Mouse (Mus musculus) lung, adult 2 months (tissue): Measurements from ENCODE around the gene Ccdc187.

Experiments
- CTCF ChIP-seq: fragments of 200-500 bp; IDR thresholded peaks from 2 replicates; pipeline ENCODE4 v1.5.1; 2011; ENCODE audit warnings: mild to moderate bottlenecking, low read length, control low read depth; ENCODE audit not compliant: insufficient read depth
- POLR2A ChIP-seq: fragments of 200-500 bp; IDR thresholded peaks from 2 replicates; pipeline ENCODE4 v1.6.1; 2011; ENCODE audit warnings: low read depth, mild to moderate bottlenecking, control low read depth, low read length, borderline replicate concordance; ENCODE audit errors: extremely low read depth

GRCm38 (mm10) chr2:26214526-26214925 is 79.8 kb downstream of the Ccdc187 start:
- no peak for TF ChIP-seq CTCF
- no peak for TF ChIP-seq POLR2A
